Mouse (Mus musculus): ENCODE results near the gene Zscan20.

DNA sequence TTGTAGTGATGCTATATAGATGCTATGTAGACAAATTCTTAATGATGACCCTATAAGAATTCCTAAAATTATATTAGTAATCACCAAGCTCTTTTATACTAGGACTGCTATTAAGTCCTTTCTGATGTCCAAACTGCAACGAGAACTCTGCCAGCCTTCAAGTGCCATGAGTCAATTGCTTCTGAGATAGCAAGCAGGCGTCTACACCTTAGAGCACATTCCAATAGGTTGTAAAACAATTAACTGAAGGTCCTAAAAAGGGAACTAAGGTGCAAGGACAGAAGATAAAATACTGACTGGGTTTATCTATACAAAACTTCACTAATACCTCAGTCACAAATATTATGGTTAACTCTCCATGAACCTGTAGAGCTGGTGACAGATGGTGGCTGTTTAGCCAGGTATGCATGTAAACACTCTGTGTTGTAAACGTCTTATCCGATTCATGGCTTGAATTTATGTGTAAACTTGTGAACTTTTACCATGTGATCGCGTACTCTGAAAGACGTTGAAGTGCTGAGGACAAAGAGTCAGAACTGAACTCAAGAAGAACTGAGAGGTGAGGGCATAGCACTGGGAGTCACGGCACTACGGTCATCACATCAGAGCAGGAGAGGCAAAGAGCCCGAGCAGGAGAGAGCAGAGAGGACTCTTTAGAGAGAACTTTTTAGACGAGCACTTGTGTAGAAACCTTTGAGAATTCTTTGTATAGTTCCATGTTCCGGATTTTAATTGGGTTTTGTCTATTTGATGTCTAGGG, 11.9 kb downstream of the Zscan20 start:
- no peak for TF ChIP-seq GATA1 (IDR thresholded peaks at IDR 0.05; ENCODE audit: borderline replicate concordance, low read length)
- no peak for TF ChIP-seq FLI1 (IDR thresholded peaks at IDR 0.05; ENCODE audit: low read length)

Measured in megakaryocyte, embryonic 14.5 days (primary cell).